Mouse (Mus musculus) lung, postnatal 0 days (tissue): ENCODE results near the gene Sox30. TPM values are rescaled to one million over a fixed set of nuclear protein-coding genes. Genes with fewer than 3 reads are reported as not detected.

Source experiments
- ATAC-seq: fragments of 200-750 bp; cut with Nextera tagmentation; 2 replicates; pipeline ENCODE4 v1.8.0; 2017; ENCODE audit warnings: moderate library complexity
- DNase-seq: peaks from one replicate; pipeline ENCODE4 v3.0.0-alpha.2; 2016; ENCODE audit warnings: low spot score
- H3K27ac ChIP-seq: fragments of 300-500 bp; sonication (generic); 2 replicates; pipeline ENCODE4 v1.5.1; 2014; ENCODE audit warnings: antibody characterized with exemption, mild to moderate bottlenecking, low read length, mixed read lengths
- H3K27me3 ChIP-seq: fragments of 300-500 bp; sonication (generic); replicated peaks from 2 replicates; pipeline ENCODE4 v1.6.1; 2014; ENCODE audit warnings: low read length, mixed read lengths; ENCODE audit not compliant: insufficient read depth
- H3K36me3 ChIP-seq: fragments of 300-500 bp; sonication (generic); 2 replicates; pipeline ENCODE4 v1.6.1; 2014; ENCODE audit warnings: low read length, mixed read lengths; ENCODE audit not compliant: insufficient read depth
- H3K4me1 ChIP-seq: fragments of 300-500 bp; sonication (generic); 2 replicates; pipeline ENCODE4 v1.6.1; 2014; ENCODE audit warnings: antibody characterized with exemption, low read depth, low read length, mixed read lengths; ENCODE audit not compliant: insufficient read depth
- H3K4me2 ChIP-seq: fragments of 300-500 bp; sonication (generic); replicated peaks from 2 replicates; pipeline ENCODE4 v1.6.1; 2014; ENCODE audit warnings: low read depth, mild to moderate bottlenecking, low read length, moderate library complexity, mixed read lengths
- H3K4me3 ChIP-seq: fragments of 300-500 bp; sonication (generic); 2 replicates; pipeline ENCODE4 v1.5.1; 2014; ENCODE audit warnings: low read depth, low read length
- H3K9ac ChIP-seq: fragments of 300-500 bp; sonication (generic); replicated peaks from 2 replicates; pipeline ENCODE4 v1.6.1; 2014; ENCODE audit warnings: low read depth, mild to moderate bottlenecking
- H3K9me3 ChIP-seq: fragments of 300-500 bp; sonication (generic); 2 replicates; pipeline ENCODE4 v1.6.1; 2016; ENCODE audit warnings: low read length, mixed read lengths
- CTCF ChIP-seq: IDR thresholded peaks from 2 replicates; pipeline ENCODE4 v1.5.1; 2016; ENCODE audit warnings: antibody characterized with exemption, mild to moderate bottlenecking
- EP300 ChIP-seq: IDR thresholded peaks from 2 replicates; pipeline ENCODE4 v1.6.1; 2016; ENCODE audit warnings: antibody characterized with exemption, mild to moderate bottlenecking, control low read depth
- WGBS: fragments of 180-500 bp; shearing (Covaris S2); extraction: QIAGEN DNeasy Blood & Tissue Kit; methylation state at CpG from one replicate; pipeline ENCODE4 v1.1.7; 2014; 5-methylcytosine and 5-hydroxymethylcytosine counted together
- polyA plus RNA-seq: library from polyadenylated mRNA; unstranded; fragments of >200 nt; fragmentation: Nextera tagmentation; extraction: Ambion mirVana; gene quantifications from 2 replicates; pipeline ENCODE4 v1.2.1, GENCODE M21; 2015

Gene Sox30
- 0.11 and 0.23 TPM in 2 replicates for polyA plus RNA-seq

- Histone ChIP-seq H3K9ac (peak within 1 kb of the TSS; percentile 66), H3K27ac (peak within 1 kb of the TSS; percentile 14; the same call in 1 of the 2 replicates), H3K4me2 (peak within 1 kb of the TSS; percentile 93), H3K27me3 (no peaks in the 10 kb centered on the region), H3K9me3 (no peaks in the 10 kb centered on the region), H3K36me3 (no peaks in the 10 kb centered on the region), H3K4me1 (0 out of 2 replicates have a peak, but pooled peaks cover 5% of the 10 kb centered on the region), H3K4me3 (peak within 1 kb of the TSS; percentile 52)
- peak; percentile 29; the same call in 1 of the 2 replicates for TF ChIP-seq CTCF
- no peak for TF ChIP-seq EP300
- ATAC-seq (peak; percentile 91), DNase-seq (peak; percentile 71)
- 12% methylated on average over 77 of the region's 115 CpGs for WGBS
Observed at GRCm38 (mm10) chr11:45979946-45980892, at the start of gene Sox30. Gene Sox30, plus strand, starts transcription at chr11:45980310.

- WGBS: 90% methylated on average over 10 of the region's 10 CpGs
- no peaks in the 10 kb centered on the region for H3K4me1 ChIP-seq
- no peaks in the 10 kb centered on the region for H3K27me3 ChIP-seq
- no peak for ATAC-seq
- H3K36me3 ChIP-seq: peaks cover 11% of the 10 kb centered on the region; the same call in 1 of the 2 replicates
- H3K9ac ChIP-seq: no peak overlapping the region
- no peak for DNase-seq
- no peaks in the 10 kb centered on the region for H3K9me3 ChIP-seq
- H3K27ac ChIP-seq: no peak overlapping the region
- H3K4me3 ChIP-seq: no peak overlapping the region
- H3K4me2 ChIP-seq: no peak overlapping the region
- TF ChIP-seq EP300 (no peak), CTCF (no peak)
Observed at GRCm38 (mm10) chr11:45932771-45933170, 47.3 kb upstream of the Sox30 start.

GRCm38 (mm10) chr11:45937478-45937877 is 42.6 kb upstream of the Sox30 start:
- 0 out of 2 replicates have a peak, but pooled peaks cover 4% of the 10 kb centered on the region for H3K36me3 ChIP-seq
- H3K9me3 ChIP-seq: no peaks in the 10 kb centered on the region
- 93% methylated on average over 8 of the region's 8 CpGs for WGBS
- no peak overlapping the region for H3K27ac ChIP-seq
- H3K27me3 ChIP-seq: no peaks in the 10 kb centered on the region
- no peak overlapping the region for H3K9ac ChIP-seq
- TF ChIP-seq EP300 (no peak), CTCF (no peak)
- no peak overlapping the region for H3K4me2 ChIP-seq
- H3K4me3 ChIP-seq: no peak overlapping the region
- no peaks in the 10 kb centered on the region for H3K4me1 ChIP-seq
- no peak for DNase-seq
- ATAC-seq: no peak

- Histone ChIP-seq H3K9ac (no peak overlapping the region), H3K27ac (no peak overlapping the region), H3K36me3 (0 out of 2 replicates have a peak, but pooled peaks cover 2% of the 10 kb centered on the region), H3K4me1 (no peaks in the 10 kb centered on the region), H3K9me3 (no peaks in the 10 kb centered on the region), H3K4me2 (no peak overlapping the region), H3K4me3 (no peak overlapping the region), H3K27me3 (no peaks in the 10 kb centered on the region)
- no peak for TF ChIP-seq EP300
- 93% methylated on average over 8 of the region's 8 CpGs for WGBS
- DNase-seq (no peak), ATAC-seq (no peak)
Observed at GRCm38 (mm10) chr11:45938917-45939316, 41.2 kb upstream of the Sox30 start.

GRCm38 (mm10) chr11:45942281-45942680 is 37.8 kb upstream of the Sox30 start:
- Histone ChIP-seq H3K4me3 (no peak overlapping the region), H3K4me1 (no peaks in the 10 kb centered on the region), H3K9ac (no peak overlapping the region), H3K27me3 (no peaks in the 10 kb centered on the region), H3K36me3 (no peaks in the 10 kb centered on the region), H3K4me2 (no peak overlapping the region), H3K9me3 (no peaks in the 10 kb centered on the region), H3K27ac (no peak overlapping the region)
- ATAC-seq (no peak), DNase-seq (no peak)
- no peak for TF ChIP-seq CTCF
- no peak for TF ChIP-seq EP300
- WGBS: 89% methylated on average over 7 of the region's 7 CpGs

GRCm38 (mm10) chr11:45943108-45943705 is 36.9 kb upstream of the Sox30 start:
- TF ChIP-seq EP300 (no peak), CTCF (no peak)
- no peaks in the 10 kb centered on the region for H3K9me3 ChIP-seq
- ATAC-seq: no peak
- H3K4me2 ChIP-seq: peak overlapping the region; percentile 98
- 42% methylated on average over 7 of the region's 7 CpGs for WGBS
- H3K4me1 ChIP-seq: no peaks in the 10 kb centered on the region
- DNase-seq: no peak
- H3K9ac ChIP-seq: no peak overlapping the region
- H3K4me3 ChIP-seq: peak overlapping the region; percentile 87; the same call in 1 of the 2 replicates
- no peak overlapping the region for H3K27ac ChIP-seq
- H3K27me3 ChIP-seq: no peaks in the 10 kb centered on the region
- no peaks in the 10 kb centered on the region for H3K36me3 ChIP-seq
